ENCODE assay signal across 10 mouse cellular contexts in the genomic region with DNA sequence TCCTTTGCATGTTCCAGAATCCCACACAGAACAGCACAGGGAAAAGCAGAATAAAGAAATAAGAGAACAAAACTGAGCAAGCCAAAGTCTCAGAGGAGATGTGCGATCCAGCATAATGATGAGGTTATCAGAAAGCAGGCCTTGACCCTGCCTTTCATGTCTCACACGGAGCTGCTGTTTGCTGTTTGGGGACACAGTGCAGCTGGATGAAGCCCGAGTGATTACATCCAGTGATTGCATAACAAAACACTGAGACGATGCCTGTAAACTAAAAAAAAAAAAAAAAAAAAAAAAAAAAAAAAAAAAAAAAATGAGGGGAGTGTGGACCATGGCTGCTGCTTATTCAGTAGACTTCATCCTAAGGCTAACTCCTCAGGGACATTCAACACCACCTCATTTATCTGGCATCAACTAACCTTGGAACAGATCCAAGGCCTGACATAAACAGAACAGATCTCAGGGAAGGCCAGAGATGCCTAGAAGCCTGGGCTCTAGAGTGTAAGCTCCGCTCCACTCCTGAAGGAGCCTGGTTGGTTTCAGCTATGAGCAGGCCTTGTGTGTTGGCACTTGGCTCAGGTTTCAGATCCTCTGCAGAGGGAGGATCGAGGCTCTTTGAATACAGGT.
A peak's percentile ranks its signal among the peaks of the same experiment; 100 is the strongest.
DNase-seq lines count a peak whose midpoint lies in the region; ATAC-seq lines count a peak whose summit lies in the region.
"Had no signal": no experiment of that assay in that cellular context is flagged by ENCODE, and none has a peak within 500 bp of the region (broad histone marks: within the 10 kb centered on the region; RNA-seq: fewer than 3 reads in every experiment).

No protein-coding gene starts in this region.

- 53% methylated on average over 6 of the region's 6 CpGs for WGBS in heart, embryonic 10.5 days
- 50% methylated on average over 6 of the region's 6 CpGs for WGBS in embryonic facial prominence, embryonic 13.5 days

- H3K36me3 ChIP-seq in heart, embryonic 10.5 days, result no peaks in the 10 kb centered on the region
- H3K36me3 ChIP-seq in embryonic facial prominence, embryonic 13.5 days, result no peaks in the 10 kb centered on the region
- H3K36me3 ChIP-seq: hindbrain, embryonic 15.5 days had no signal

- H3K27ac ChIP-seq in heart, embryonic 10.5 days, result no peak overlapping the region
- no peak overlapping the region for H3K27ac ChIP-seq in embryonic facial prominence, embryonic 13.5 days
- H3K27ac ChIP-seq: hindbrain, embryonic 15.5 days; liver, embryonic 14.5 days had no signal

- ATAC-seq in embryonic facial prominence, embryonic 13.5 days (ENCODE audit: insufficient number of reproducible peaks, insufficient read depth, low FRiP score, low TSS enrichment, low read depth), result peak; percentile 37; the same call in 1 of the 2 replicates

- peak; percentile 56 to 73 for DNase-seq in heart, adult 18-20 months
- no peak for DNase-seq in heart, embryonic 10.5 days (ENCODE audit: low spot score)
- DNase-seq in 3T3-L1 (ENCODE audit: low read depth, low spot score), result peak; percentile 16
- DNase-seq in kidney, postnatal 25 days, result peak; percentile 24 to 53
- DNase-seq in spleen, postnatal 4 days (ENCODE audit: low spot score in 2 of 2), result no peak
- no peak for DNase-seq in thymus, postnatal 25 days
- DNase-seq in spleen, postnatal 36 days (ENCODE audit: low spot score in 2 of 2), result no peak

- no peak overlapping the region for H3K4me2 ChIP-seq in embryonic facial prominence, embryonic 13.5 days
- H3K4me2 ChIP-seq: hindbrain, embryonic 15.5 days had no signal

- no peak overlapping the region for H3K9ac ChIP-seq in embryonic facial prominence, embryonic 13.5 days
- H3K9ac ChIP-seq: hindbrain, embryonic 15.5 days; liver, embryonic 14.5 days had no signal

- peaks cover 13% of the 10 kb centered on the region for H3K4me1 ChIP-seq in heart, embryonic 10.5 days
- 0 out of 2 replicates have a peak, but pooled peaks cover 2% of the 10 kb centered on the region for H3K4me1 ChIP-seq in embryonic facial prominence, embryonic 13.5 days
- H3K4me1 ChIP-seq: hindbrain, embryonic 15.5 days had no signal

- no peaks in the 10 kb centered on the region for H3K9me3 ChIP-seq in heart, embryonic 10.5 days
- no peaks in the 10 kb centered on the region for H3K9me3 ChIP-seq in embryonic facial prominence, embryonic 13.5 days
- H3K9me3 ChIP-seq: hindbrain, embryonic 15.5 days had no signal

- no peak overlapping the region for H3K4me3 ChIP-seq in heart, embryonic 10.5 days
- H3K4me3 ChIP-seq in embryonic facial prominence, embryonic 13.5 days, result no peak overlapping the region
- H3K4me3 ChIP-seq: hindbrain, embryonic 15.5 days had no signal

- H3K27me3 ChIP-seq in heart, embryonic 10.5 days (ENCODE audit: insufficient read depth, poor library complexity, severe bottlenecking), result no peaks in the 10 kb centered on the region
- no peaks in the 10 kb centered on the region for H3K27me3 ChIP-seq in embryonic facial prominence, embryonic 13.5 days
- H3K27me3 ChIP-seq: hindbrain, embryonic 15.5 days had no signal

Comparison
In these comparisons a context has a peak if more than half of its experiments do, and no peak if none do; other contexts are left out.
1. DNase-seq: peak in heart, adult 18-20 months (2 of 2), 3T3-L1 (single experiment) and kidney, postnatal 25 days (2 of 2); none in heart, embryonic 10.5 days (single experiment), spleen, postnatal 4 days (0 of 2), thymus, postnatal 25 days (single experiment) and spleen, postnatal 36 days (0 of 2).